Mouse (Mus musculus) C2C12 (cell line): ENCODE results near the gene Tbk1.

Experiments
- CTCF ChIP-seq: IDR thresholded peaks from one replicate; pipeline ENCODE4 v1.5.1; 2011; ENCODE audit not compliant: control insufficient read depth, insufficient read depth, insufficient read length
- FOSL1 ChIP-seq: IDR thresholded peaks from one replicate; pipeline ENCODE4 v1.8.0; 2011; ENCODE audit warnings: mild to moderate bottlenecking, low read length; ENCODE audit not compliant: poor library complexity, insufficient read depth, severe bottlenecking
- MAX ChIP-seq: IDR thresholded peaks from one replicate; pipeline ENCODE4 v1.6.1; 2011; ENCODE audit warnings: mild to moderate bottlenecking, control low read depth

DNA sequence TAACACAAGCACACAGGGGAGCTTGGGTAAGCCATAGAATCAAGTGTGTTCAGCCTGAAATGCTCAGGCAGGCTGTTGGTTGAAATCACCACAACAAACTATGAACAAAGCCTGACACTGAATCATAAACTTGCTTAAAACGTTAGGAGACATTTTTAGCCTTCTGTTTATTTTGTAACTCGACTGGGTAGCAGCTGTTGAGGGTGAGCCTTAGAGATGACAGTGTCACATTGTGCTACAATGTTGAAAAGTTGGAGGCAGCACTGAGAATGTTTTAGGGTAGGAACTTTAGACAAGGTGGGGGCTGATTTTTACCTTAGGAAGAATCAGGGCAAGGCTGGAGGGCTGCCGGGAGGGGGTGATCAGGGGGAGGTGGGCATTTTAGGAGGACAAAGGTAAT is 58.1 kb downstream of the Tbk1 start:
- no peak for TF ChIP-seq CTCF
- TF ChIP-seq MAX, result no peak
- no peak for TF ChIP-seq FOSL1
